Mouse (Mus musculus): ENCODE measurements around the gene Fbxo9. TPM values are rescaled to one million over a fixed set of nuclear protein-coding genes. Genes with fewer than 3 reads are reported as not detected.

The Fbxo9 gene
- total and polyA plus RNA-seq, 3 experiments, result 14.3 to 24.2 (median 18.3) TPM

- in situ Hi-C loops (cut with MboI; ENCODE audit: low pct_ligation_motif_present, low pct_unique_long_range_greater_than_20kb, low sequenced_read_pairs), result no loop called here
- DNase-seq (ENCODE audit: extremely low read depth), result no peak
- dilution Hi-C loops (cut with MboI; ENCODE audit: extremely low pct_ligation_motif_present, extremely low pct_unique_long_range_greater_than_20kb, low sequenced_read_pairs), result no loop called here
- H3K9me3 ChIP-seq (replicated peaks; ENCODE audit: low read length), result no peaks in the 10 kb centered on the region
- no peak overlapping the region for H3K4me2 ChIP-seq (ENCODE audit: insufficient read depth, low read depth, poor library complexity, severe bottlenecking)
- no peak overlapping the region for H3K27ac ChIP-seq (ENCODE audit: insufficient read depth, low read depth)
- no peaks in the 10 kb centered on the region for H3K27me3 ChIP-seq (replicated peaks)
- TF ChIP-seq TBP (conservative IDR thresholded peaks at IDR 0.05; ENCODE audit: low read depth, low read length) (no peak), MAFK (IDR thresholded peaks at IDR 0.05; ENCODE audit: insufficient replicate concordance, low read length) (peak; percentile 71; the same call in 1 of the 2 replicates)
- peaks cover 4 to 37% of the 10 kb centered on the region in 2 experiments; a peak in 3 of 4 replicates for H3K4me1 ChIP-seq (ENCODE audit: control insufficient read depth in 1 of 2, insufficient read depth in 2 of 2)
- H3K36me3 ChIP-seq (replicated peaks in 1 of 2; ENCODE audit: control insufficient read depth in 1 of 2, insufficient read depth in 1 of 2, low read length in 1 of 2), result peaks cover 17 to 46% of the 10 kb centered on the region in 2 experiments
- H3K79me2 ChIP-seq (replicated peaks; ENCODE audit: control insufficient read depth, extremely low read depth, insufficient read depth, poor library complexity, severe bottlenecking), result no peaks in the 10 kb centered on the region; the same call in 1 of the 2 replicates
- H3K4me3 ChIP-seq (replicated peaks in 1 of 3; ENCODE audit: low read depth in 2 of 3, low read length in 2 of 3, poor library complexity in 1 of 3), result no peak overlapping the region
- no peak overlapping the region for H3K9ac ChIP-seq (ENCODE audit: insufficient read depth, low read depth)
These were observed 4.8 kb downstream of the Fbxo9 start for GRCm38 (mm10) chr9:78103965-78104560.

- DNase-seq (ENCODE audit: extremely low read depth), result no peak
- in situ Hi-C loops (cut with MboI; ENCODE audit: low pct_ligation_motif_present, low pct_unique_long_range_greater_than_20kb, low sequenced_read_pairs) (no loop called here), dilution Hi-C loops (cut with MboI; ENCODE audit: extremely low pct_ligation_motif_present, extremely low pct_unique_long_range_greater_than_20kb, low sequenced_read_pairs) (no loop called here)
- no peak overlapping the region for H3K4me3 ChIP-seq (replicated peaks in 1 of 3; ENCODE audit: low read depth in 2 of 3, low read length in 2 of 3, poor library complexity in 1 of 3)
- H3K36me3 ChIP-seq (replicated peaks in 1 of 2; ENCODE audit: control insufficient read depth in 1 of 2, insufficient read depth in 1 of 2, low read length in 1 of 2), result peaks cover 35 to 66% of the 10 kb centered on the region in 2 experiments
- no peak overlapping the region for H3K4me2 ChIP-seq (ENCODE audit: insufficient read depth, low read depth, poor library complexity, severe bottlenecking)
- no peak overlapping the region for H3K27ac ChIP-seq (ENCODE audit: insufficient read depth, low read depth)
- H3K9ac ChIP-seq (ENCODE audit: insufficient read depth, low read depth), result no peak overlapping the region
- H3K9me3 ChIP-seq (replicated peaks; ENCODE audit: low read length), result peaks cover 10% of the 10 kb centered on the region
- no peaks in the 10 kb centered on the region; the same call in 1 of the 2 replicates for H3K79me2 ChIP-seq (replicated peaks; ENCODE audit: control insufficient read depth, extremely low read depth, insufficient read depth, poor library complexity, severe bottlenecking)
- TF ChIP-seq POLR2A (IDR thresholded peaks at IDR 0.05; ENCODE audit: low read depth, low read length) (no peak), EP300 (IDR thresholded peaks at IDR 0.05; ENCODE audit: low read length) (no peak), JUN (IDR thresholded peaks at IDR 0.05; ENCODE audit: insufficient read depth, low read depth, low read length) (no peak), GABPA (IDR thresholded peaks at IDR 0.05; ENCODE audit: insufficient replicate concordance, low read depth, low read length) (no peak), IRF4 (IDR thresholded peaks at IDR 0.05; ENCODE audit: low read depth, low read length) (no peak), RAD21 (IDR thresholded peaks at IDR 0.05; ENCODE audit: low read depth, low read length) (no peak), E2F4 (IDR thresholded peaks at IDR 0.05; ENCODE audit: insufficient replicate concordance, low read depth, low read length) (no peak), RCOR1 (conservative IDR thresholded peaks at IDR 0.05; ENCODE audit: low read depth, low read length) (no peak), PAX5 (IDR thresholded peaks at IDR 0.05; ENCODE audit: low read length) (no peak), MYC (IDR thresholded peaks at IDR 0.05; ENCODE audit: low read depth, low read length) (no peak), CHD2 (IDR thresholded peaks at IDR 0.05; ENCODE audit: low read length) (no peak), MEF2A (IDR thresholded peaks at IDR 0.05; ENCODE audit: borderline replicate concordance, low read depth, low read length) (no peak), HCFC1 (IDR thresholded peaks at IDR 0.05; ENCODE audit: low read depth, low read length) (no peak), ELF1 (IDR thresholded peaks at IDR 0.05; ENCODE audit: low read depth, low read length) (no peak), USF2 (conservative IDR thresholded peaks at IDR 0.05; ENCODE audit: low read depth, low read length) (no peak), UBTF (IDR thresholded peaks at IDR 0.05; ENCODE audit: low read depth, low read length) (no peak)
- H3K27me3 ChIP-seq (replicated peaks), result no peaks in the 10 kb centered on the region
- H3K4me1 ChIP-seq (ENCODE audit: control insufficient read depth in 1 of 2, insufficient read depth in 2 of 2), result peaks cover 0 to 29% of the 10 kb centered on the region in 2 experiments; a peak in 2 of 4 replicates
These were observed 7.4 kb downstream of the Fbxo9 start for GRCm38 (mm10) chr9:78101431-78101830.

All from CH12.LX (cell line).